Mouse (Mus musculus): ENCODE measurements around the gene Nmt2. TPM values are rescaled to one million over a fixed set of nuclear protein-coding genes. Genes with fewer than 3 reads are reported as not detected.
A peak's percentile ranks its signal among the peaks of the same experiment; 100 is the strongest.

Nmt2 gene
- 18.3 and 20.6 TPM in 2 replicates for polyA plus RNA-seq (2012; ENCODE audit: insufficient read depth, insufficient read length, missing spikeins)

DNA sequence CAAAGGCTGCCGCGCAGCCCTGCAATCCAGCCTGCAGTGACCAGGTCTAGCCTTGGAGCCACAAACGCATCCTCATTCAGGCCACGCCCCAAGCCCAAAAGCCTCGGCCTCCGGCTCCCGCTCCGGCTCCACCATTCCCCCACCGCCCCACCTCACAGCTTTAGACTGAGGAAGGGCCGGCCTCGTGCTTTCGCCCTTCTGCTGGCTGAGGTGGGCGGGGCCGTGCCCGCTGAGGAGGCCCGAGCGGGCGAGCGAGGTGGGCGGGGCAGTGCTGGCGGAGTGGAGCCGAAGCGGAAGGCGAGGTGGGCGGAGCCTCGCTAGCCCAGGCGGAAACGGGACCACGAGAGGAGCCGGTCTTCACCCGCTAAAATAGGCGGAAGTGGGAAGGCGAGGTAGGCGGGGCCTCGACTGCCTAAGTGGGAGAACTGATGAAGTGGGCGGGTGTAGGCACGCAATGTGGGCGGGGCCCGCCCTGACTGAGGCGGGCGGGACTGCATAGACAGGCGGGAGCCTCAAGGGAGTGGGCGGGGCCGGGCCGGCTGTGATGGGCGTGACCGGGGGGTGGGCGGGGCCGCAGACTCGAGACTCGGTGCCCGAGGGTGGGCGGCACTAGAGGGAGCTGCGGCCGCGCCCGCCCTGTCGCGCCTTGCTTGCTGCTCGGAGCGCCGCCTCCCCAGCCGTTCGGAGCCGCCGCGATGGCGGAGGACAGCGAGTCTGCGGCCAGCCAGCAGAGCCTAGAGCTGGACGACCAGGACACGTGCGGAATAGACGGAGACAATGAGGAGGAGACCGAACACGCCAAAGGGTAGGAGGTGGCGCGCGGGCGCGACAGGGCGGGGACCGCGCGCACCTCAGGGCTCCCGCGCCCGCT is at the start of gene Nmt2:
Nmt2 (plus strand) TSS at position 611 of the 871 bp plus-strand sequence.
- TF ChIP-seq POLR2A (IDR thresholded peaks at IDR 0.05; ENCODE audit: borderline replicate concordance, low read depth, low read length) (peak; percentile 67; the same call in 1 of the 2 replicates), CTCF (IDR thresholded peaks at IDR 0.05; ENCODE audit: low read depth, low read length) (no peak)
- H3K4me1 ChIP-seq (ENCODE audit: control insufficient read depth, insufficient read depth, low read length) = peaks cover 13% of the 10 kb centered on the region
- peak within 1 kb of the TSS; percentile 77 for H3K27ac ChIP-seq (ENCODE audit: insufficient read depth, low read depth, low read length)
- peak within 1 kb of the TSS; percentile 99 for H3K4me3 ChIP-seq (ENCODE audit: insufficient read depth, low read length)

GRCm38 (mm10) chr2:3239255-3239654 is 44.8 kb upstream of the Nmt2 start:
- no peak overlapping the region for H3K4me3 ChIP-seq (ENCODE audit: insufficient read depth, low read length)
- TF ChIP-seq POLR2A (IDR thresholded peaks at IDR 0.05; ENCODE audit: borderline replicate concordance, low read depth, low read length) = no peak
- TF ChIP-seq CTCF (IDR thresholded peaks at IDR 0.05; ENCODE audit: low read depth, low read length) = no peak
- H3K4me1 ChIP-seq (ENCODE audit: control insufficient read depth, insufficient read depth, low read length) = no peaks in the 10 kb centered on the region
- no peak overlapping the region for H3K27ac ChIP-seq (ENCODE audit: insufficient read depth, low read depth, low read length)

DNA sequence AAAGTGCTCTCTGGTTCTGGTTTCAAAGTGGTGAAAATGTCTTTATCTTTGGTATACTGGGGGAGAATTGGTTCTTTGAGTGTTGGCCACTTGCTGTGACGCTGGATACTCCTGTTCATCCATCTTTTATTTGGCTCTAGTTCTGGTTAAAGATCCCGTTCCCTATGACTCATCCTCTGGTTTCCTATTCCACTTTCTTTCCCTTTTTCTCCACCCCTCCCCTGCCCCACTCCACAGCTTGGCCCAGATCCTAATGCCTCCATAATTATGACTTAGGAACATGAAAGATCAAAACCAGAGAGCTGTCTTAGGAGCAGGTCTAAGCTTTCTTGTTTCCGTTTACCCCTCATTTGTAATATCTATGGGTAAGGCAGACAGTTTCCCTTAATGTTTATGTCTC is 39.8 kb upstream of the Nmt2 start:
- no peak overlapping the region for H3K4me3 ChIP-seq (ENCODE audit: insufficient read depth, low read length)
- no peaks in the 10 kb centered on the region for H3K4me1 ChIP-seq (ENCODE audit: control insufficient read depth, insufficient read depth, low read length)
- TF ChIP-seq POLR2A (IDR thresholded peaks at IDR 0.05; ENCODE audit: borderline replicate concordance, low read depth, low read length) = no peak
- TF ChIP-seq CTCF (IDR thresholded peaks at IDR 0.05; ENCODE audit: low read depth, low read length) = no peak
- H3K27ac ChIP-seq (ENCODE audit: insufficient read depth, low read depth, low read length) = no peak overlapping the region

DNA sequence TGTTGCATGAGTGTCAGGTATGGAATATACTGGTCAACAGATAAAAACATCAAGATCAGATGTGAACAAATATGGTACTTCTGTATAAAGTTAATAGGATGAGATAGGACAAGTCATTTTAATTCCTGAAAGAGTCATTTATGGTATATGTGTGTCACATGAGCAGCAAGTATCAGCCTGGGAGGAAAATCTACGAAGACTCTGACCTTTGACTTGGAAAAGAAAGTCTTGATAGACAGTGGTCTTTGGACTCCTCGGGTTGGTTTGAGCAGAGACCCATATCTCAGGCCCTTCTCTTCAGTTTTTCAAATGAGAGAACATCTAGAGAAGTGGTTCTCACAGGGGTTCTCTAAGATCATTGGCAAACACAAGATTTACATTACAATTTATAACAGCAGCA is 32.7 kb upstream of the Nmt2 start:
- TF ChIP-seq POLR2A (IDR thresholded peaks at IDR 0.05; ENCODE audit: borderline replicate concordance, low read depth, low read length) = no peak
- H3K4me3 ChIP-seq (ENCODE audit: insufficient read depth, low read length) = no peak overlapping the region
- no peak overlapping the region for H3K27ac ChIP-seq (ENCODE audit: insufficient read depth, low read depth, low read length)
- H3K4me1 ChIP-seq (ENCODE audit: control insufficient read depth, insufficient read depth, low read length) = no peaks in the 10 kb centered on the region

DNA sequence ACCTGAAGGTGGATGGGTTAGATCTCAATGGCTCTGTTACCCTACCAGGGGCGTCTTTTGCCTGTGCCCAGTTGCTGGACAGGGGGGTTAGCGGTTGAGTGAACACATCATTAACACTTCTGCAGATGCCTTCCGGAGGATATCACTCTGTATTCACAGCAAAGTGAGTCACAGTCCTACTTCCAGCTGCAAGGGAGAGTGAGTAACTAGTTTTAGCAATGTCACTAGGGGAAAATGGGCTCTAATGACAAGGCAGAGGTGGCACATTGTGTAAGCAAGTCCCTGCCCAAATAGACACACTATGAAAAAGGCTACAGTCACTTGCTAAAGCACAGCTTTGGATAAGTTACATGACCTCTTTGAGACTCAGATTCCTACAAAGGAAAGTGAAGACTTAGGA is 17.5 kb upstream of the Nmt2 start:
- TF ChIP-seq CTCF (IDR thresholded peaks at IDR 0.05; ENCODE audit: low read depth, low read length) (no peak), POLR2A (IDR thresholded peaks at IDR 0.05; ENCODE audit: borderline replicate concordance, low read depth, low read length) (no peak)
- Histone ChIP-seq H3K4me1 (ENCODE audit: control insufficient read depth, insufficient read depth, low read length) (no peaks in the 10 kb centered on the region), H3K27ac (ENCODE audit: insufficient read depth, low read depth, low read length) (no peak overlapping the region), H3K4me3 (ENCODE audit: insufficient read depth, low read length) (no peak overlapping the region)

DNA sequence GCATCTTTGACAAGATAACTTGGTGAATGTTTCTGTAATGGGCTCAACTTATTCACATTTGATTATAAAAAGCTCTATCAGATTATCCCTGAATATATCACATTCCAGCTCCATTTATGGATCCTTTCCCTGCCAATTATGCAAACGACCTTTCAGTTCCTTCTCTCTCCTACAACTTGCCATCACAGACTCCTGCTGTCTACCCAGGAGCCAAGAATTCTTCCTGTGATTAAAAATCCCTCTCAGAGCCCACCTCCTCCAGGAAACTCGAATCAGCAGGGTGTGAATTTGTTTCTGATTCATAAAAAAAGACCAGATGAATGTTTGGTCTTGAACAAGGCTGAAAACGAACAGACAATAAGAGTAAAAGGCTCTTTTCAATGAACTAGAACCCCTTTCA is 16.1 kb upstream of the Nmt2 start:
- Histone ChIP-seq H3K4me1 (ENCODE audit: control insufficient read depth, insufficient read depth, low read length) (no peaks in the 10 kb centered on the region), H3K27ac (ENCODE audit: insufficient read depth, low read depth, low read length) (no peak overlapping the region), H3K4me3 (ENCODE audit: insufficient read depth, low read length) (no peak overlapping the region)
- TF ChIP-seq CTCF (IDR thresholded peaks at IDR 0.05; ENCODE audit: low read depth, low read length) (no peak), POLR2A (IDR thresholded peaks at IDR 0.05; ENCODE audit: borderline replicate concordance, low read depth, low read length) (no peak)

DNA sequence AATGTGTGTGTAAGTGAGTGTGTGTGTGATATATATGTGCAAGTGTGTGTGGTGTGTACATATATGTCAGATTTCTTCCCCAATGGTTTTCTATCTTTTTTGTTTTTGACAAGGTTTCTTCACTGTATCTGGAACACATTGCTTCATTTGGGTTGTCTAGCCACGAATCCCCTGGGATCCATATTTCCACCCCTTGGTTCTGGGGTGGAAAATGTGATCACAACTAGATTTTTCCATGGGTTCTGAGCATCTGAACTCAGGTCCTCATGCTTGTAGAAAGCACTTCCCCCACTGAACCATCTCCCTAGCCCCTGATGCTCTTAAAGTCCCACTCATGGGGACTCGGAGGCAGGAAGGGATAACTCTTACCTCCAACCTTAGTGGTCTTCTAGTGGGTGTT is 10.7 kb upstream of the Nmt2 start:
- Histone ChIP-seq H3K4me1 (ENCODE audit: control insufficient read depth, insufficient read depth, low read length) (peaks cover 2% of the 10 kb centered on the region), H3K4me3 (ENCODE audit: insufficient read depth, low read length) (no peak overlapping the region), H3K27ac (ENCODE audit: insufficient read depth, low read depth, low read length) (no peak overlapping the region)
- TF ChIP-seq CTCF (IDR thresholded peaks at IDR 0.05; ENCODE audit: low read depth, low read length) = no peak
- TF ChIP-seq POLR2A (IDR thresholded peaks at IDR 0.05; ENCODE audit: borderline replicate concordance, low read depth, low read length) = no peak

- TF ChIP-seq POLR2A (IDR thresholded peaks at IDR 0.05; ENCODE audit: borderline replicate concordance, low read depth, low read length) (no peak), CTCF (IDR thresholded peaks at IDR 0.05; ENCODE audit: low read depth, low read length) (no peak)
- Histone ChIP-seq H3K4me1 (ENCODE audit: control insufficient read depth, insufficient read depth, low read length) (peaks cover 2% of the 10 kb centered on the region), H3K27ac (ENCODE audit: insufficient read depth, low read depth, low read length) (no peak overlapping the region), H3K4me3 (ENCODE audit: insufficient read depth, low read length) (no peak overlapping the region)
Measured at GRCm38 (mm10) chr2:3276106-3276505, 7.9 kb upstream of the Nmt2 start.

GRCm38 (mm10) chr2:3277502-3277901 is 6.5 kb upstream of the Nmt2 start:
- TF ChIP-seq CTCF (IDR thresholded peaks at IDR 0.05; ENCODE audit: low read depth, low read length) (no peak), POLR2A (IDR thresholded peaks at IDR 0.05; ENCODE audit: borderline replicate concordance, low read depth, low read length) (no peak)
- no peak overlapping the region for H3K4me3 ChIP-seq (ENCODE audit: insufficient read depth, low read length)
- H3K4me1 ChIP-seq (ENCODE audit: control insufficient read depth, insufficient read depth, low read length) = peaks cover 3% of the 10 kb centered on the region
- H3K27ac ChIP-seq (ENCODE audit: insufficient read depth, low read depth, low read length) = no peak overlapping the region

DNA sequence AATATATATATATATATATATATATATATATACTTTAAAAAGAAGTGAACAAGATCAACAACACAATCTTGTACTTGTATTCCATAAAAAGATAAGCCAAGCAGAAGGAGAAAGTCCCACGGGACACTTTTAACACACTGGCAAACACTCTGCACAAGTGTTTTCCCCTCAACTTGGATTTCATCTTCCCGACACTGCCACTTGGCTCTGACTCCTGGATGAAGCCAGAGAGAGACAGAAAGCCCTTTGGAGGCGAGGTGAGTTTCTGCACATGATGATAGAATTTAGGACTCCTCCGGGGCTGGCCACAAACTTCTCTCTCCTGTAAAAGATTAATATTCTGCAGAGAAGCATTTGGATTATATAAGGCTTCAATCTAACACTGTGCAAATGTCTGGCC is 2.7 kb upstream of the Nmt2 start:
- Histone ChIP-seq H3K4me3 (ENCODE audit: insufficient read depth, low read length) (no peak overlapping the region), H3K27ac (ENCODE audit: insufficient read depth, low read depth, low read length) (no peak overlapping the region), H3K4me1 (ENCODE audit: control insufficient read depth, insufficient read depth, low read length) (peaks cover 14% of the 10 kb centered on the region)
- TF ChIP-seq POLR2A (IDR thresholded peaks at IDR 0.05; ENCODE audit: borderline replicate concordance, low read depth, low read length) (no peak), CTCF (IDR thresholded peaks at IDR 0.05; ENCODE audit: low read depth, low read length) (no peak)
